Mouse (Mus musculus) lung, postnatal 36 days (tissue): ENCODE data around the gene Emd.

Experiments
- DNase-seq: peaks from one replicate; pipeline ENCODE4 v3.0.0; 2022; ENCODE audit warnings: mixed read lengths

Emd gene

GRCm38 (mm10) chrX:74277916-74278315, 23.4 kb downstream of the Emd start:
- DNase-seq: peak; percentile 20

DNA sequence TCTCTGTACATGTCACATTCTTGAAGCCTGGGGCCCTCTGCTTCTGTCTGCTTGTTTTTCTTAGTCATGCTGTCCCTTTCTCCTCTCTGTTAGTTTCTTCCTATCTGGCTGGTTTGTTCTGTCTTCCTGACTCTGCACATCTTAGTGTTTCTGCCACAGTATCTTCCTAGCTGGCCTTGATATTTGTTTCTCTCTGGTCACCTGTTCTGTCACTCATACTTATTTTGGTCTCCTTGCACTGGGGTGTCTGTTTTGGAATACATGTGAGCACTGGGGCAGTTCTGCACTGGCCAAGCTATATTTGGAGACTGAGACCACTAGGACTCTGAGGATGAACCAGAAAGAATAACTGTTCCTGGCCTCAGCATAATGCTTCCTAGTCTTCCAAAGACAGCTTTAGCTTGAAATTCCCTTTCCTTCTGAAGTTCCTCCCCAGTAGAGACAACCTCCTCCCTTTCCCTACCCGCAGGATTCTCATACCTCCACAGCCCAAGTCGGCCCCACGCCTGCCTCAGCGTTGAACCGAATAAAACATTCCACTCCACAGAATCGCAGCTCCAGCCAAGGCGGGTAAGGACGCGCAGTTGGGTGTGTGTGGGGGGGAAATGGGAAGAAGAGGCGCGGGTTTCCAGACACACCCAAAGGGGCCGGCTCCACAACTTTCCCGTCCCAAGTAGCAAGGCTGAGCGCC, 26.7 kb downstream of the Emd start:
- no peak for DNase-seq

GRCm38 (mm10) chrX:74281732-74282394, 27.4 kb downstream of the Emd start, which contains the start of the genes Taz and Dnase1l1:
Gene Taz, plus strand, starts transcription at chrX:74281912.
Gene Dnase1l1, minus strand, starts transcription at chrX:74282337.
- peak; percentile 94 for DNase-seq

- peak; percentile 94 for DNase-seq
Measured at GRCm38 (mm10) chrX:74282395-74283091, 28.1 kb downstream of the Emd start.

DNA sequence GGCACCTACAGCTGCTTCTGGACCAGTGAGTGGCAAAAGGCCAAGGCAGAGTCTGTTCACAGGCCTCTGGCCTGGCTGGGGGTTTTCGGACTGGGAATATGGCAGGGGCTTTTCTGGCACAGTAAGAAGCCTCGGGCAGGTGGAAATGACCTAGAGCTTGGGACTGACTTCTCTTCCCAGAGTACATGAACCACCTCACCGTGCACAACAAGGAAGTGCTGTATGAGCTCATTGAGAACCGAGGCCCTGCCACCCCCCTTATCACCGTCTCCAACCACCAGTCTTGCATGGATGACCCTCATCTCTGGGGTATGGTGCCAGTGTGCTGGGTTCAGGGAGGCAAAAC, 28.6 kb downstream of the Emd start:
- no peak for DNase-seq

DNA sequence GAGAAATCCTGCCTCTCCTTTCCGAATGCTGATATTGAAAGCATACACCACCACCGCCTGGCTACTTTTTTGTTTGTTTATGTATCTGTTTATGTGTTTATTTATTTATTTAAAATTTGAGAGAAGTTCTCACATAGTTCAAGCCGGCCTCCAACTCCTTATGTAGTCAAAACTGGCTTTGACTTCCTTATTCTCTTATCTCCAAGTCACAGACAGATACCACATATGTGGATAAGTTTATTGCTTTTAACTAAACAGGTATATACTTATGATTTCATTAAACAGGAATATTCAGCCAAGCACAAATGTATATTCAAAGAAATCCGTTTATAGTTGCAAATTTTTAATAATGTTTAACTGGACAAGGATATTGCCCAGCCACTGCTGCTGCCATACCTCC, 38.9 kb downstream of the Emd start:
- no peak for DNase-seq

DNA sequence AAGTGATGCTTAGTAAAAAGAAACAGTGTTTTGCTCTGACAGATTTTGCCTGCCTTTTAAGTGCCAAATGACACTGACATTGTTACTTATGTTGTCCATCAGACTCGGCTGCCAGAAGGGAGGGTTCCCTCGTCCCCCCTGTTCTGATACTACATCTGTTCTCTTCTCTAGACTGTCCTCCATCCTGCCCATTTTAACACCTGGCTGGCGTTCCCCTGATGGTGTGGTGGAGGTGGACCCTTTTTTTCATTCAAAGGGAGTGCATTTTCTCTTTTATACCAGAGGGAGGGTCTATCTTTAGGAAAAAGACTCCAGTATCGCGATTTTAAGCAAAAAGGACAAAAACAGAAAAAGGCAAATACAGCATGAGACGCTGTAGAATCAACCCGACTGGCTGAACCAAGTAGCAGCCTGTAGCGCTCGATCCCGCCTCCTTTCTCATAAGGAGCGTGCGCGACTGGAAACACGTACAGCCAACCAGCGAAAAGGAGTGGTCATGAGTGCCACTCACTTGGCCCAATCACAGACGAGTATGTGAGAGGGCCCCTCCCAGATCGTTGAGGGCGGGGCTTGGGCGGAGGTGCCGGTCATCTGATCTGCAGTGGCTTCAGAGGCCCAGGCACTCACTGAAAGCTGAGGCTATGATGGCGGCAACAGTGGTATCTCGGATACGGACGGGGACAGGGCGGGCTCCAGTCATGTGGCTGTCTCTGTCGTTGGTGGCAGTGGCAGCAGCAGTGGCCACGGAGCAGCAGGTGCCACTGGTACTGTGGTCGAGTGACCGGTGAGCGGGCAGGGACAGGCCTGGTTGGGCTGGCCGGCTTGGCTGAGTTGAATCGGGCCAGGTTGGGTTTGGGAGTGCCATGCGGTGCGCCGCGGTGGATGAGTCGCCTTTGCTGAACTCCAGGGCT, 42.3 kb downstream of the Emd start, which contains the start of gene Atp6ap1:
Atp6ap1 (plus strand) TSS at position 560 of the 911 bp plus-strand sequence.
- DNase-seq: peak; percentile 97

GRCm38 (mm10) chrX:74298348-74298747, 43.9 kb downstream of the Emd start:
- DNase-seq: no peak

DNA sequence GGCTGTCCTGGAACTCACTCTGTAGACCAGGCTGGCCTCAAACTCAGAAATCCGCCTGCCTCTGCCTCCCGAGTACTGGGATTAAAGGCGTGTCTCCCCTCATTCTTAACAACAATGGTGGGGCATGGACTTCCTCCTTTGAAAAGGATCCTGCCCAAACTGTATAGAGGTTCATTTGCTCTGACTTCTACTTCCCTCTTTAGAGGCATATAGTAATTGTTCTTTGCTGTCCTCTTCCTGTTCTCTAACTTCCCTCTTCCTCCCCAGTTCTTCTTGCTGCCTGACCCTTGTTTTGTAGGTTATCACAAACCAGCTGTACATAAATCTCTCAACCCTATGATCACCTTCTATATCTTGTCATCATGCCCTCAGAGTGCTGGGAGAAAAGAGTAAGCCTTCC, 45.2 kb downstream of the Emd start:
- peak; percentile 19 for DNase-seq

DNA sequence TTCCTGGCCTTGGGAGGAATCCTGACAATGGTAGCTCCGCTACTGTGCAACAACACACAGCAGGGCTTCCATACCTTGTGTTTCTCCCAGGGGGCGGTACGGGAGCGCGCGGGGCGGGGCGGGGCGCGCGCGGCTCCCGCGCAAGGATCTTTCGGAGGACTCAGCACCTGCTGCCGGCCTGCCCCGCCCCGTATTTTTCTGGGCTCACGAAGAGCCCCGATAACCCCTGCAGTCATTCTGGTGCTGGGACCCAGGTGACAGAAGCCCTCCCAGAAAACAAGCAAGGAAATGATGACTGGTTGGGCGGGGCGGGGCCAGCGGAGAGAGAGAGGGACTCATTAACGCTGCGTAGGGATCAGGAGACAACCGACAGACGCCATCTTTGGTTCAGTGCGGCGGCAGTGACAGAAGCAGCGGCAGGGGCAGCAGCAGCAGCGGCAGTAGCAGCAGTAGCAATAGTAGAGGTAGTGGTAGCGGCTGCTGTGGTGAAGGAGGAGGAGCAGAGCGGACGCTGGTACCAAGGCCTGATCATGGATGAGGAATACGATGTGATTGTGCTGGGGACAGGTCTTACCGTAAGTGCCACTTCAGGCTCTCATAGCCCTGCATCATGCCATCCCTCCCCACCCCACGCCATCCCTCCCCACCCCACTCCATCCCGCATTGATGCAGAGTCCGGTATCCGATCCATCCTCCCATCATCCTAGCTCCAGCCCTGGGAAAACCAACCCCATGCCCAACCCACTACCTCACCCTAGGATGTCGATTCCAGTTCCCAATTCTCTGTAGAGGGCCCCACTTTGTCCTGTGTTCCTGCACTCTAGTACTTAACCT, 50.6 kb downstream of the Emd start, which contains the start of gene Gdi1:
Gdi1 (plus strand) TSS at position 132 of the 834 bp plus-strand sequence.
- peak; percentile 74 for DNase-seq
